Mouse (Mus musculus) gastrocnemius, postnatal 25 days (tissue): ENCODE results near the gene Leo1. TPM values are rescaled to one million over a fixed set of nuclear protein-coding genes. Genes with fewer than 3 reads are reported as not detected.
"Not testable (repeated sequence)": the region's sequence is repeated elsewhere in the genome, so short reads cannot be mapped to it uniquely, and the experiment has no call there.

Source experiments
- DNase-seq: peaks from one replicate; pipeline ENCODE4 v3.0.0; 2022
- total RNA-seq, 2 experiments: library from RNA; stranded (reverse); gene quantifications; 1 replicate in 1 of 2; 2 replicates in 1 of 2; pipeline ENCODE4 v1.2.3; 2021

Leo1 gene
- total RNA-seq, 2 experiments from 2014 or later: 12.3 to 21.3 TPM

DNA sequence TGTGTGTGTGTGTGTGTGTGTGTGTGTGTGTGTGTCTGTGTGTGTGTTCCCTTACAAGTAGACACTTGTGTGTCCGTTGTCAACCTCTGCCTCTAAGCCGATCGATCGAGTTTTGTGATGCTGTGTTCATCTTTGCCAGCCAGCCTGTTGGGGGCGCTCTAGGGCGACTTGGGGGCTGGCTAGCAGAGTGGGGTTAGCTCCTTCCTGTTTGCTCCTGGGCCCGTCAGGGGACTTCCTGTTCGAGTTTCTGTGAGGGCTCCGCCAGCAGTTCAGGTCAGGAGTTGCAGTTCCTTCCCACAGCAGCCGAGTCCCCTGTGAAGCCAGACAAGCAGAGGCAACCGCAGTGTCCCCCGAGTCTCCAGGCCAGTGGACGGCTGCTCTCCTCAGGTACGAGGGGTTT is 27.0 kb downstream of the Leo1 start:
- DNase-seq: no peak

DNA sequence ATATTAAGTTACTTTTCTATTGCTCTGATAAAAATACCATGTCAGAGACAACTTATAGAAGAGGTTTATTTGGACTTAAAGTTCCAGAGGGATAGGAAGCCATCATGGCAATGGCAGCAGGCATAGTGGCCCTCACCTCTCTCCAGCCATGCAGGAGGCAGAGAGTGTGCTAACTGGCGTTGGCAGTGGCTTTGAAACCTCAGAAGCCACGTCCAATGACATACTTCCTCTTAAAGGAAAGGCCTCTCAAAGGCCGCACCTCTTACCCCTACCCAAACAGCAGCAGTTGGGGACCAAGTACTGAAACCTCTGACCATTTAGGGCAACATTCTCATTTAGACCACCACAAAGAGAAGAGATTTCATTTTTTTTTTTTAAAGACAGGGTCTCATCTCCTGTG is 35.9 kb downstream of the Leo1 start:
- no peak for DNase-seq

DNA sequence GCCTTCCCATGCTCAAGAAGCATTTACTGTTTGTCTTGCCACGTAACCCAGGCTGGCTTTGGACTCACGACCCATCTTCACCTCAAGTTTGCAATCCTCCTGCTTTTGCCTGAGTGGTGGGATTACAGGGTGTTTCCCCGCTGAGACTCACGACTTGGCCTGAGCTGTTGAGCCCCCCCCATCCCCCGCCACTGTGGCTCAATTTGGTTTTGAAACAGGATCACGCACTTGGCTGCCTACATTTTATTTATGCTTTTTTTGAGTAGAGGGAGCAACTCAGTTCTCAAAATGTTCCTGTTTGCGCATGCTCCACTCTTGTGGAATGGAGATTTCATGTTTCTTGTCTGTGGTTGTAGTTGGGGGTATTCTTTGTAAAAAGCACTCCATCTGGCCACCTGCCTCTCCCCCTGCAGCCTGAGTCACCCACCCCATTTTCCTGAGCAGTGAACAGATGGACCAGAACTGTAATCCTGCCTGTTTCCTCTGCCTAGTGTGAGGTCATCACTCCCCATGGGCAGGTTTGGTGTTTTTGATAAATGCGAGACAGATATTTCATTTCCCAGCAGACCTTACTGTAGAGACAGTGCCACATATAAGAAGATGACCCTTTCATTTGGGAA is 37.9 kb downstream of the Leo1 start:
- no peak for DNase-seq

DNA sequence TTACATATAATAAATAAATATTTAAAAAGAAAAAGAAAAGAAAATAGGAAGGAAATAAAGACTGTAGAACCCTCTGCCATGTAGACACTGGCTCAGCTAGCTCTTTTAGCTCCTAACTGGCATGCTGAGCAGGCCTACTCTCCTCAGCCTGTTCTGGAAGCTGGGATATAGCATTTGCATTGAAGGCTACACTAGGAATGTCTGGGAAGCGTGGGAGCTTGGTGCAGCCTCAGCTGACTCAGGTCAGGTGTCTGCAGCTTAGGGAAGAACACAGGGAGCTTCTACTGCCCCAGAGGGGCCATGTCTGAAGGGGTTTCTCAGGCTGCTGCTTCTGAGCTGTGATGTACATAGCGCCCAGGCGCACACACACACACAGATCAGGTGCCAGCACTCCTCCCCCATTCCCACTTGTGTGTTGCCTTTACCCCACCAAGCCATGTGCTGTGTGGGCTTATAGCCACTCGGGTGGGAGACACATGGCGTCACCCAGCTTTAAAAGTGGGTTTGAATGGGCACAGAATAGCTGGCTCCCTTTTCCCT is 39.3 kb downstream of the Leo1 start:
- no peak for DNase-seq

DNA sequence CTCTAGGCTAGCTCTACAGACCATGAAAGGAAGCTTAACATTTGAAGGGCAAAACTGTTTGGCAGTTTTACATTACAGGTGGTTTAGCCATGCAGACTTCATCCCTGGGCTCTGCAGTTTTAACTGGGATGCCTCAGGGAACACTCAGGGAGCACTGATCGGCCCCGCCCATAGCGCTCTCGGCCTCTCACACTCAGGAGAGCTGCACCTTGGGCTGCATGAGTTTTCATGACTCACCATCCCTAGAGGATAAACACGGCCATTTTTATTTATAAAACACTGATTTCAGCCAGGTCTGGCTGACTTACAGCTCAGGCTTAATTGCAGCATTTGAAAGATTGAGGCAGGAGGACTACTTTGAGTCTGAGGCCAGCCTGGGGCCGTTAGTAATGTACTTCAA is 43.9 kb downstream of the Leo1 start:
- DNase-seq: no peak

DNA sequence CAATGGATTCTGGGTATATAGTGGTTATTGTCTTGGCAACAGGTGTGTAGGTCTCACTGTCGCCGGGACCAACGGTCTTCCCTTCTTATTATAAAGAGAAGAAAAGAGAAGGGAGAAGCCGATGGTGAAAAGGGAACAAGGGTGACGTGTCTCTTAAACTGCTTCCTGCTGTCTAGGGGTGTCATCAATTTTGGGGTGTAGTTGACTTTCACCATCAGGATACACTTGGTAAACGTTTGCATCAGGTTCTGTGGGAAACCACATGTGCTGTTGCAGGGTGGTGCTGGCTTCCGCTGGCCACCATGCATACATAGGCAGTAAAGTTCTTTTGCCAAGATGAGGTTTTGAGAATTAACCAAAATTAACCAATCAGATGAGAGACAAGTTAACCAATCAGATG is 46.9 kb downstream of the Leo1 start:
- DNase-seq: not testable (repeated sequence)

DNA sequence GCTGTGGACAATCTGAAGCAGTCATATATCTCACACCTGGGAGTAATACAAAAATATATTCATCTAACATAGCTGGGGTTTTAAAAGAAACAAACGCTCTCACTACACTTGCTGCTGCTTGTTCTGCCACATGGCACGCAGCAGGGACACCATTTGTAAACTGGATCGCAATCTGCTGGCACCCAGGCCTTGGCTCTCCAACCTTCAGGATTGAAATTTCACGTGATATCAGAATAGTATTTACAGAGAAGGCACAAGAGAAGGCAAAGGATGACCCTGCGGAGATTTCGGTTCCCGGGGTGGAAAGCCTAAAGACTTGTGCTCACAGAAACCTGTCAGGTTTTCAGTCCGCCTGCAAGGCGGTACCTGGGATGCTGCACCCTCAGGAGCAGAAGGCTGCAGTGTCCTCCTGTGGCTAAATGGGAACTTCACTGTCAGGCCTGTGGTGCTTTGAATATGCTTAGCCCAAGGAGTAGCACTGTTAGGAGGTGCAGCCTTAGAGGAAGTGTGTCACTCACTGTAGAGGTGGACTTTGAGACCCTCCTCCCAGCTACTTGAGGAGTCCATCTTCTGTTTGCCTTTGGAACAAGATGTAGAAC is 53.2 kb downstream of the Leo1 start:
- DNase-seq: no peak

DNA sequence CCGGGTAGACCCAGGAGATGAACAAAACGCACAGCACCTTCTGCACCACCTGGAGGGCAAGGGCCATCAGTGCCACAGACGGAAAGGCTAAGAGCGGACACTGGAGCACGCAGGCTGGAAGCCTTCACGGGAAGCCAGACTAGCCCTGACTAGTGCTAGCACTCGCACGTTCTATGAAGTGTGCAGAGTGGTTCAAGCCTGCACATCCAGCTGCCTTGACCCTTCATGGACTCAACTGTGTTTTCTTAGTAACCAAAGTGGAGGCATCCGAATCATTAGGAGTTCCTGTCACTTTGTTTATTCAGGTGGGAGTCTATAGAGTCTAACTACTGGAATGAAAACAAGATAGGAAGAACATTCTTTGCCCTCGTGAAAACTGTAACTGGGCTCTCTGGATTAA is 54.6 kb downstream of the Leo1 start:
- no peak for DNase-seq

DNA sequence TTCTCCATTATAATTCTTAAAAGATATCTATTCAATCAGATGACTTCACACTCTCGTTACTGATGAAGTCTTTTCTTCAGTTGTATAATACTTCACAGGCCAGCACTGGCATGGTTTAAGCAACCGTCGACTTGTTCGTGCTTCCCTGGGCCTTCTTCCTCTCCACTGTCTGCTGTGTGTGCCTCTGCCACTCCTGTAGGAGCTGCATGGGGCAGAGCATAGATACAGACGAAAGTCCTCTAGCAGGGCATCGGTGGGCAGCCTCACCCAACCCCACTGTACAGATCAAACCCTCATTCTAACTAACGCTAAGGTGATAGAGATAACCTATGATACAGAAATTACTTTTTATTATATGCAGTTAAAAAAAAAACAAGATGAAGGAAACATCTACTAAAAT is 57.2 kb downstream of the Leo1 start:
- DNase-seq: no peak

DNA sequence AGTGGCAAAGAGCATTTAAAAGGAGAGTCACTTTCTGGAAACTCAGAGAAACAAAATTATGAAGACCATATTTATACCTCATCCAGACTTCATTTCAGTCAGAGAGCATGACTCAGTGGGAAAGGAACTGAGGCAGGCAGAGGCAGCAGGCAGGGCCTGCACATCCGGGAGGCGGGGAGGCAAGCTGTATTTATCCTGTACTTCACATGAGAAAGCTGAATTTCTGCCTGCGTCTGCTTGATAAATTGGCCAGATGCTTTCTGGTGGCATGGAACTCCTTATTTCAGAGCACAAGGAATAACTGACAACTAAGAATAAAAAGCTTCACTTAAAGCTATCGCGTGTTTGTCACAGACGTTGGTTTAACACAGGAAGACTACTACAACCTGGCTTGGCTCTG is 63.0 kb downstream of the Leo1 start:
- no peak for DNase-seq

DNA sequence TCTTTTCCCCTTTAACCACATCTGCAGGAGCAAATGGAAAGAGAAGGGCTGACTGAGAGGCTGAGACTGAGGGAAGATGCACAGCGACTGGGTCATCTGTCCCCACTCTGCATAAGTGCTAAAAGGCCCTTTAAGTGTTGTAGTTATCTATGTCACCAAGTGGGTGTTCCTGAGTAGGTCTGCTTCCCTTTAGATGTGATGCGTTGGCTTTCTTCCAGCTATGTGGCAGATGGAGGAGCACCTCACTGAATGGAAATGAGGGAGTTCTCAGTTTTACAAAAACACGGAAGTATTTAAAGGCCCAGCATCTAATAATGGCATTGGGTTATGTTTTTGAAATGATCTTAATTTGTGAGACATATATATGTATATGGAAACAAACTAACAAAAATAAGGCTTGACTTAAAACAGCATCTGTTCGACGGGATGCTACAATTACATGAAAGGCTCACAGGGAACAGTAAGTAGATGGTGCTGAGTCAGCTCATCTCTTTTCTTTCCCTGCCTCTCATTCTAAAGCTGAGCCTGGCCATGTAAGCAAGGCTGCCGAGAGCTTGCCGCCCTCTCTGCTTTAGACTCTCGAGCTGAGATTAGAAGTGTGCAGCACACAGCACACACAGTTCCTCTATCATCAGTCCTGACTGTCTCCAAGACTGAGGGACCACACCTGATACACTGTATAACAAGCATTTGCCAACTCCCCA is 70.1 kb downstream of the Leo1 start:
- DNase-seq: no peak

DNA sequence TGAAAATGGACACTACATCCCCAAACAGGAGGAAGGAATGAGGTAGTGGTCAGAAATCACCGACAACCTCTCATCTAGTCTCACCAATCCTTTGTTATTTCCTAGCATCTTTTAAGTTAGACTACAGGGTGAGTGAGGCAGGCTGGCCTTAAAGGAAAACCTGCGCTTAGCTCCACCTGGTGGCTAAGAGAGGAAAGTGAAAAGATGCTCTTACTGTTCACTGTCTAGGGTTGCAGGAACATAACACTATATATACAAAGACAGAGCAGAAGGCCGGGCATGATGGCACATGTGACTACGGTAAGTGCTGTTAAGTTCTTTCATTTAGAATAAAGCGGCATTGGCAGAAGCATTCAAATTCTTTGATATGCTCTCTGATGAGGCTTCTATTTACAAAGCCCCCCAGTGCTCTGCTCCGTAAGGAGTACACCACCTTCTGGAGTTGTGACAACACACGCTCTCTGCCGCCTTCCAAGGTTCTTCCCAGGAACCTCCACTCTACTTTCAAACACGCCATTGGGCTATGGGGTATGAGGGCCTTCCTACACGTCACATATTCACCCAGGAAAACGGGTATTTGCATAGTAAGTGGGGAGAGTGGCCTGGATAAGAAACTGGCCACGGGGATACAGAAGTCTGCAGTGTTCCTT is 74.3 kb downstream of the Leo1 start:
- DNase-seq: no peak

Other genes starting within 250 kb of the Leo1 start
- 1 to 10 TPM; 6.7 to 7.6 TPM for gene Myo5c, start 209.5 kb upstream of the Leo1 start, total RNA-seq
- gene Gnb5, start 135.2 kb upstream of the Leo1 start, total RNA-seq: 10 to 100 TPM; 11.6 to 16.9 TPM
- gene Bcl2l10, start 93.8 kb upstream of the Leo1 start, total RNA-seq: not detected
- 10 to 100 TPM; 25.9 to 30.0 TPM for gene Mapk6, start 31.5 kb upstream of the Leo1 start, total RNA-seq
- 10 to 100 TPM; 19.7 to 25.8 TPM for gene Tmod3, start 118.1 kb downstream of the Leo1 start, total RNA-seq
- gene Tmod2, start 169.8 kb downstream of the Leo1 start, total RNA-seq: 1 to 10 TPM; 4.9 to 8.9 TPM
- 1 to 10 TPM; 4.9 to 7.3 TPM for gene Lysmd2, start 184.2 kb downstream of the Leo1 start, total RNA-seq
- gene Scg3, start 242.5 kb downstream of the Leo1 start, total RNA-seq: 1 to 10 TPM; 2.2 to 2.3 TPM